Mouse (Mus musculus): ENCODE measurements at regions not wholly inside any gene's neighbourhood (a gene's known extent, or its start where the extent isn't known, plus 50 kb on each side); places are given as distances from the start of the nearest gene placed in this dataset.

DNA sequence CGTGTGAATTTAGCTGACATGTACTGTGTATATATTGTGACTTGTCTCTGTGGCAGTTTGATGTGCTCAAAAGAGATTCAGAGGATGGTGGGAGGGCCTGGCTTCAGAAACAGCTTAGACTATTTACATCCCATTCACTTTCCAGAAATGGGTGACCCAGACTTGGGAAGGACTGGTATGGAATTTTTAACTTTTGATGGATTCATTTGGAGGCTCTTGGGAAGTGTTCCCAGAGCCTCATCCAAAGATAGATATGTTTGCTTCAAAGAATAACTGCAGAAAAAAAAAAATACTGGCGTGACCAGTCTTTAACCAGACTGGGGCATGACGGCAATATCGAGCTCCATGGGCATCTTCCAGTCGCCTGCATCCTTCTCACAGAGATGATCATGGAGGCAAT, 84.6 kb upstream of the Ptgfrn start:
- Histone ChIP-seq H3K27ac (ENCODE audit: low read depth, low read length) (no peak overlapping the region), H3K27me3 (ENCODE audit: control insufficient read depth, insufficient read depth, low read length) (no peaks in the 10 kb centered on the region), H3K4me1 (ENCODE audit: control insufficient read depth, insufficient read depth, low read length) (no peaks in the 10 kb centered on the region), H3K4me3 (ENCODE audit: low read depth, low read length) (no peak overlapping the region), H3K9ac (ENCODE audit: low read length) (no peak overlapping the region), H3K4me2 (ENCODE audit: low read depth) (no peak overlapping the region), H3K36me3 (ENCODE audit: control insufficient read depth, insufficient read depth, low read length) (no peaks in the 10 kb centered on the region), H3K9me3 (ENCODE audit: control insufficient read depth, low read length) (no peaks in the 10 kb centered on the region)
- 85% methylated on average over 5 of the region's 5 CpGs for WGBS
- ATAC-seq (ENCODE audit: insufficient read depth, low FRiP score, low TSS enrichment) (no peak), DNase-seq (ENCODE audit: low spot score) (no peak)

DNA sequence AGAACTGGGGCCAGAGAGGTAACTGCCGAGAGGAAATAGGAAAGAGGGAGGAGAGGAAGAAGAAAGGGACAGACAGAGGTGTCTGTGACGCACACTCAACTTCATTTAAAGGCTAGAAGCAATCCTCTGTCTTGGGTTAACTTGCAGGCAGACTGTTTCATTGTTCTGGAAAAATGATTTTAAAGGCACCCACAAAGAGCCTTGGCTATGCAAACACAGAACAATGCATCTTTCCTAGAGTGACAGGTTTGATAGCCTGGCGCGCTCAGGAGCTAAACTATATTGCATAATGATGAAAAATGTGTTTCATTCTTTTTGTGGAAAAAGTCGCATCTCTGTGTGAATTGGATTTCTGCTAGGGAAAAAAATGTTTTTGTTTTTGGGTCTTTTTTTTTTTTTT, 84.2 kb upstream of the Ptgfrn start:
- no peak overlapping the region for H3K27ac ChIP-seq (ENCODE audit: low read depth, low read length)
- H3K4me2 ChIP-seq (ENCODE audit: low read depth): no peak overlapping the region
- no peak overlapping the region for H3K4me3 ChIP-seq (ENCODE audit: low read depth, low read length)
- WGBS: 75% methylated on average over 5 of the region's 5 CpGs
- no peak for DNase-seq (ENCODE audit: low spot score)
- H3K27me3 ChIP-seq (ENCODE audit: control insufficient read depth, insufficient read depth, low read length): no peaks in the 10 kb centered on the region
- no peak overlapping the region for H3K9ac ChIP-seq (ENCODE audit: low read length)
- no peaks in the 10 kb centered on the region for H3K4me1 ChIP-seq (ENCODE audit: control insufficient read depth, insufficient read depth, low read length)
- H3K9me3 ChIP-seq (ENCODE audit: control insufficient read depth, low read length): no peaks in the 10 kb centered on the region
- no peaks in the 10 kb centered on the region for H3K36me3 ChIP-seq (ENCODE audit: control insufficient read depth, insufficient read depth, low read length)
- no peak for ATAC-seq (ENCODE audit: insufficient read depth, low FRiP score, low TSS enrichment)

DNA sequence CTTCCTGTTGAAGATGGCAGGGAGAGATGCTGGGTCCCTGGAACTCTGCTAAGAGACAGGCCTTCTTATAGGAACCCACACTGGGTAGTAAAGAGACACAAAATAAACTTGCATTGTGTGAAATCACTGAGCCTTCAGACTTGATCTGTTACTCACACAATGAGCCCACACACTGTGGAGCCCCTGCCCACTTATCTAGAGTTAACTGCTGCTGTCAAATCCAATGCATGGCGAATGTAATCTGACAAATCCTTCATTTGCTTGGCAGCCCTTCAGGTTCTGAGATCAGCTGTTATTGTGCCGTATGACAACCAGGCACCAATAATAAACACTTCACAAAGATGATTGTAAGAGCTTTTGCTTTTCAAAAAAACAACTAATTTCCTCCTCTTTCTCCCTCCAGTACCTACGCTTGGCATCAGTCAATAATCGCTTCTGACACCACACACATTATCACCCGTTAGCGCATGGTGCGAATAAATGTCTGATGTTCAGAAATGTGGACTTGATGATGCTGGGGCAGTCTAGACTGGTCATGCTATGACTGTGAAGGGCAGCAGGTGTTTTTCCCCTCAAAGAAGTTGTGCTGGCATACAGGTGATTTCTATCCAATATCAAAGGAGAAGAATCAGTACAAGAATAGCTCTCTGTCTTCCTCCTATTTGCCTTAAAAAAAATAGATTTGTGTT, 81.4 kb upstream of the Ptgfrn start:
- no peak overlapping the region for H3K9ac ChIP-seq (ENCODE audit: low read length)
- H3K27me3 ChIP-seq (ENCODE audit: control insufficient read depth, insufficient read depth, low read length): no peaks in the 10 kb centered on the region
- WGBS: 90% methylated on average over 7 of the region's 7 CpGs
- H3K4me2 ChIP-seq (ENCODE audit: low read depth): no peak overlapping the region
- ATAC-seq (ENCODE audit: insufficient read depth, low FRiP score, low TSS enrichment): no peak
- DNase-seq (ENCODE audit: low spot score): no peak
- H3K4me1 ChIP-seq (ENCODE audit: control insufficient read depth, insufficient read depth, low read length): no peaks in the 10 kb centered on the region
- H3K36me3 ChIP-seq (ENCODE audit: control insufficient read depth, insufficient read depth, low read length): no peaks in the 10 kb centered on the region
- no peaks in the 10 kb centered on the region for H3K9me3 ChIP-seq (ENCODE audit: control insufficient read depth, low read length)
- H3K4me3 ChIP-seq (ENCODE audit: low read depth, low read length): no peak overlapping the region
- no peak overlapping the region for H3K27ac ChIP-seq (ENCODE audit: low read depth, low read length)

DNA sequence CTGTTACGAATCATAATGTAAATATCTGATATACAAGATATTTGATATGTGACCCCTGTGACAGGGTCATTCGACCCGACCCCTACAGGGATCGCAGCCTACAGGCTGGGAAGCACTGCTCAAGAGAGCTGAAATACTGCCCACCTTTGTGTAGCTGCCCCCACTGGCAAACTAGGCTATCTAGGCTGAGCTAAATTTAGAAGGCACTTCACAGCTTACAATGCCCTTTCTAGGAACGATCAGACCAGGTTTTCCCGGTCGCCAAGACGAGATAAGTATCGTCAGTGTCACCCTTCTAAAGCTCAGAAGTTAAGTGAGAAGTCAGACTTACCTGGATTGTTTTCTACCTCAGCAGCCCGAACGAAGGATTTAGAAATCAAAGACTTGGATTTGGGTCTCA, 71.9 kb upstream of the Ptgfrn start:
- H3K9me3 ChIP-seq (ENCODE audit: control insufficient read depth, low read length): no peaks in the 10 kb centered on the region
- no peak overlapping the region for H3K4me3 ChIP-seq (ENCODE audit: low read depth, low read length)
- WGBS: 91% methylated on average over 11 of the region's 11 CpGs
- H3K9ac ChIP-seq (ENCODE audit: low read length): no peak overlapping the region
- H3K36me3 ChIP-seq (ENCODE audit: control insufficient read depth, insufficient read depth, low read length): no peaks in the 10 kb centered on the region
- DNase-seq (ENCODE audit: low spot score): no peak
- H3K27ac ChIP-seq (ENCODE audit: low read depth, low read length): no peak overlapping the region
- H3K27me3 ChIP-seq (ENCODE audit: control insufficient read depth, insufficient read depth, low read length): no peaks in the 10 kb centered on the region
- H3K4me2 ChIP-seq (ENCODE audit: low read depth): no peak overlapping the region
- H3K4me1 ChIP-seq (ENCODE audit: control insufficient read depth, insufficient read depth, low read length): no peaks in the 10 kb centered on the region
- no peak for ATAC-seq (ENCODE audit: insufficient read depth, low FRiP score, low TSS enrichment)

DNA sequence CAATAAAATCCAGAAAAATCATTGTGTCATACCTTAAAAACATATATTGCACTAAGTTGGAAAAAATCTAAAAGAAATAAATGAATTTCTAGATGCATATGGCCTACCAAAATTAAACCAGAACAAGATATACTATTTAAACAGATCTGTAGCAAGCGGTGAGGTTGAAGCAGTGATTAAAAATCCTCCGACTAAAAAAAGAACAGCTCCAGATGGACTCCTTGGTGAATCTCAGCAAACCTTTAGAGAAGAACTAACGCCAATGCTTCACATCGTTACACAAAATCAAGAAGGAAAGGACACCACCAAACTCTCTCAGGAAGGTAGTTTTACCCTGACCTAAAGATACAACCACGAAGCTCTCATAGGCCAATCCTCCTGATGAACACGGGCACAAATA, 63.9 kb upstream of the Ptgfrn start:
- no peak for ATAC-seq (ENCODE audit: insufficient read depth, low FRiP score, low TSS enrichment)
- 92% methylated on average over 6 of the region's 6 CpGs for WGBS
- H3K4me2 ChIP-seq (ENCODE audit: low read depth): no peak overlapping the region
- no peak overlapping the region for H3K9ac ChIP-seq (ENCODE audit: low read length)
- H3K36me3 ChIP-seq (ENCODE audit: control insufficient read depth, insufficient read depth, low read length): no peaks in the 10 kb centered on the region
- no peak overlapping the region for H3K27ac ChIP-seq (ENCODE audit: low read depth, low read length)
- no peaks in the 10 kb centered on the region for H3K9me3 ChIP-seq (ENCODE audit: control insufficient read depth, low read length)
- H3K4me3 ChIP-seq (ENCODE audit: low read depth, low read length): no peak overlapping the region
- DNase-seq (ENCODE audit: low spot score): no peak
- no peaks in the 10 kb centered on the region for H3K4me1 ChIP-seq (ENCODE audit: control insufficient read depth, insufficient read depth, low read length)
- H3K27me3 ChIP-seq (ENCODE audit: control insufficient read depth, insufficient read depth, low read length): no peaks in the 10 kb centered on the region

DNA sequence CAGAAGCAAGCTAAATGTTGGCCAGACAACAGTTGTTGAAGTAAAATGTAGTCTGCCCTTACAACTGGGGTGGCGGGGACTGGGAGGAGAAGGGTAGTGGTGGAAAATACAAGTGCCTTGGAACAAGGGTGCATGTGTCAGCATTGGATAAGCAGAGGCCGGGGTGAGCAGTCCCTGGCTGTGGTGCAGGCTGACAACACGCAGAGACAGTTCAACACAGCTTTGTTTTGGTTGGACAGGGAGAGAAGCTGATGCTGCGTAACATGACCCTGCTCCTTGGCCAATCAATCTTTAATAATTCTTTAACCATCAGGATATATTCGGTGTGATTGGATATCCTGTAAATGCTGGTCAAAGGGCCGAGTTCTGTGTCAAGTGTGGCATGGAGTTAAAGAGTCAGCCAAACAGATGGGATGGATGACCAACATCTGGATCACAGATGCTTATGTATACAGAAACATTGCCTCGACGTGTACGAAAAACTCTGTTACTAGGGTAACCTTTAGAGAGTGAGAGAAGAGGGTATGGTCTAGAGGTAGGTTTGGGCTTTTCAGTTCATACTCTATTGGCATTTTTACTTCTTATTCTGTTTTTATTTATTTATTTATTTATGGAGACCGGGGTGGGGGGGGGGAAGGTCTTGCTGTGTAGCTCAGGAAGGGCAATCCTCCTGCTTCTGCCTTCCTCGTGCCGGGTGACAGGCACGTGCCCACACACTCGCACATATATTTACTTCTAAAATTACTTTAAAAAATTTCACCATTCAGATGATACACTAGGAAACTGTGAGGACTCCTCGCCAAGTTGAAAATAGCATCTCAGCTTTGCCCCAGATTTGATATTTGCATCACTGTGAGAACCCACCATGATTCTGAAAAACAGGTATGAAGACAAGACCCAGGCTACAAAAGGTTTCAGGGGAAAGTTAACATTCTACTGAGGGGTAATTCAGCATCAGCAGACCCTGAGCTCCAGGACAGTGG, 60.2 kb upstream of the Ptgfrn start:
- no peak for DNase-seq (ENCODE audit: low spot score)
- Histone ChIP-seq H3K36me3 (ENCODE audit: control insufficient read depth, insufficient read depth, low read length) (no peaks in the 10 kb centered on the region), H3K9ac (ENCODE audit: low read length) (no peak overlapping the region), H3K4me1 (ENCODE audit: control insufficient read depth, insufficient read depth, low read length) (0 out of 2 replicates have a peak, but pooled peaks cover 2% of the 10 kb centered on the region), H3K4me3 (ENCODE audit: low read depth, low read length) (no peak overlapping the region), H3K27ac (ENCODE audit: low read depth, low read length) (no peak overlapping the region), H3K27me3 (ENCODE audit: control insufficient read depth, insufficient read depth, low read length) (no peaks in the 10 kb centered on the region), H3K9me3 (ENCODE audit: control insufficient read depth, low read length) (no peaks in the 10 kb centered on the region), H3K4me2 (ENCODE audit: low read depth) (no peak overlapping the region)
- ATAC-seq (ENCODE audit: insufficient read depth, low FRiP score, low TSS enrichment): no peak
- 70% methylated on average over 15 of the region's 15 CpGs for WGBS

DNA sequence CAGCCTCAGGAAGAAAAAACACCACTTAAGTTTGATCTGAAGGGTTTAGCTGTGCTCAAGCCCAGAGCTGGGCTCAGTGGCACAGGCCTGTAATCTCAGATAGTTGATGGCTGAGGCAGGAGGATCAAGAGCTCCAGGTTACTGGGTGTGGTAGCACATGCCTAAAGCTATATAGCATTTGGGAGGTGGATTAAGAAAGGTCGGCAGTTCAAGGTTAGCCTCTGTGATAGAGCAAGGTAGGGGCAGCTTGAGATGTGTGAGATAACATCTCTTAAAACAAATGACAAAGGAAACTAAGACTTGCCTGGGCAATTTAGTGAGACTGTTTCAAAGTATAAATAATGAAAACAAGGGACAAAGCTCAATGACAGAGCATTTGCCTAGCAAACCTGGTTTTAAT, 56.9 kb upstream of the Ptgfrn start:
- H3K4me1 ChIP-seq (ENCODE audit: control insufficient read depth, insufficient read depth, low read length): peaks cover 3% of the 10 kb centered on the region

DNA sequence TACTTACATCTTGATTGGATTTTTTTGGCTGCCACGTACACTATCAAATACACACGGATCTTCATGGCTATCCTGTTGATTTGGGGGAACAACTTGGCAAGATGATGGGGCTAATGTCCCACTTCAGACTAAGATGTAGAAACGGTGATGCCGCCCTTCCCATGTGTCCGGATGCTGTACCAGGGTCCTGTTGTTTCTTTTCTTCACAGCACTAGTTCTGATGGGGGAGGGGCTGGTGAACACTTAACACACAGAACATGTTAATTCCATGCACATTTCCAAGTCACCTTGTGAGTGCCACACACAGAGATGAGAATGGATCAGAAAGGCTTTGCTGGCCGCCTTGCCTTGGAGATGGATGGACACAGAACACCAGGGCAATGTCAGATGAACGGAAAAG, 56.5 kb upstream of the Ptgfrn start:
- H3K36me3 ChIP-seq (ENCODE audit: control insufficient read depth, insufficient read depth, low read length): no peaks in the 10 kb centered on the region
- peaks cover 7% of the 10 kb centered on the region for H3K4me1 ChIP-seq (ENCODE audit: control insufficient read depth, insufficient read depth, low read length)
- no peaks in the 10 kb centered on the region for H3K9me3 ChIP-seq (ENCODE audit: control insufficient read depth, low read length)
- no peak overlapping the region for H3K27ac ChIP-seq (ENCODE audit: low read depth, low read length)
- no peak overlapping the region for H3K4me3 ChIP-seq (ENCODE audit: low read depth, low read length)
- WGBS: 89% methylated on average over 7 of the region's 7 CpGs
- no peak overlapping the region for H3K9ac ChIP-seq (ENCODE audit: low read length)
- H3K27me3 ChIP-seq (ENCODE audit: control insufficient read depth, insufficient read depth, low read length): no peaks in the 10 kb centered on the region
- ATAC-seq (ENCODE audit: insufficient read depth, low FRiP score, low TSS enrichment) (no peak), DNase-seq (ENCODE audit: low spot score) (no peak)
- no peak overlapping the region for H3K4me2 ChIP-seq (ENCODE audit: low read depth)

More for the DNA sequence above, 56.9 kb upstream of the Ptgfrn start:
- no peak overlapping the region for H3K4me3 ChIP-seq (ENCODE audit: low read depth, low read length)
- H3K36me3 ChIP-seq (ENCODE audit: control insufficient read depth, insufficient read depth, low read length): no peaks in the 10 kb centered on the region
- H3K4me2 ChIP-seq (ENCODE audit: low read depth): no peak overlapping the region
- no peak overlapping the region for H3K27ac ChIP-seq (ENCODE audit: low read depth, low read length)
- no peak for ATAC-seq (ENCODE audit: insufficient read depth, low FRiP score, low TSS enrichment)
- H3K9me3 ChIP-seq (ENCODE audit: control insufficient read depth, low read length): no peaks in the 10 kb centered on the region
- H3K27me3 ChIP-seq (ENCODE audit: control insufficient read depth, insufficient read depth, low read length): no peaks in the 10 kb centered on the region
- no peak for DNase-seq (ENCODE audit: low spot score)
- no peak overlapping the region for H3K9ac ChIP-seq (ENCODE audit: low read length)
- 89% methylated on average over 1 of the region's 1 CpGs for WGBS

DNA sequence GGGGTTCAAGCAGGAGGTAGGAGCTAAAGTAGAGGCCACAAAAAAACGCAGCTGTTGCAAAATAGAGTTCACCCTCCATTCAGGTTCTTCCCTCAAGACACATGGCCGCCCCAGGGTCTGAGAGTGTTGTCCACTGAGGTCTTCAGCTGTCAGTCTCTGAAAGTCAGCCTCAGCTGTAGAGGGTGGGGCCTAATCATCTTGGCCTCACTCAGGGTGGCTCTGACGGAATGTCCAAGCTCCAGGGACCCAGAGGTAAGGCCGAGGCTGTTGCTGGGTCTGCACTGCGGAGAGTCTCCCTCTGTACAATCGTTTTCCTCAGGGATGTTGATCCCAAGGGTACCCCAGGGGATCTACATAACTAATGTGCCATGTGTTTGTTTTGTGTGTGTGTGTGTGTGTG, 55.2 kb upstream of the Ptgfrn start:
- H3K9ac ChIP-seq (ENCODE audit: low read length): no peak overlapping the region
- peaks cover 7% of the 10 kb centered on the region for H3K4me1 ChIP-seq (ENCODE audit: control insufficient read depth, insufficient read depth, low read length)
- no peaks in the 10 kb centered on the region for H3K36me3 ChIP-seq (ENCODE audit: control insufficient read depth, insufficient read depth, low read length)
- H3K9me3 ChIP-seq (ENCODE audit: control insufficient read depth, low read length): no peaks in the 10 kb centered on the region
- H3K4me3 ChIP-seq (ENCODE audit: low read depth, low read length): no peak overlapping the region
- H3K27me3 ChIP-seq (ENCODE audit: control insufficient read depth, insufficient read depth, low read length): no peaks in the 10 kb centered on the region
- no peak overlapping the region for H3K27ac ChIP-seq (ENCODE audit: low read depth, low read length)
- no peak overlapping the region for H3K4me2 ChIP-seq (ENCODE audit: low read depth)
- ATAC-seq (ENCODE audit: insufficient read depth, low FRiP score, low TSS enrichment) (no peak), DNase-seq (ENCODE audit: low spot score) (no peak)
- 56% methylated on average over 6 of the region's 6 CpGs for WGBS

All from neural tube, embryonic 11.5 days (tissue).